Mouse (Mus musculus): ENCODE measurements at regions not wholly inside any gene's neighbourhood (a gene's known extent, or its start where the extent isn't known, plus 50 kb on each side); places are given as distances from the start of the nearest gene placed in this dataset.

GRCm38 (mm10) chr16:52742166-52742565 is 288.3 kb upstream of the Alcam start:
- H3K9me3 ChIP-seq (replicated peaks; ENCODE audit: low read length) = no peaks in the 10 kb centered on the region
- H3K79me2 ChIP-seq (replicated peaks; ENCODE audit: control insufficient read depth, extremely low read depth, insufficient read depth, poor library complexity, severe bottlenecking) = no peaks in the 10 kb centered on the region
- H3K9ac ChIP-seq (ENCODE audit: insufficient read depth, low read depth) = no peak overlapping the region
- H3K27ac ChIP-seq (ENCODE audit: insufficient read depth, low read depth) = no peak overlapping the region
- H3K27me3 ChIP-seq (replicated peaks) = no peaks in the 10 kb centered on the region
- H3K36me3 ChIP-seq (replicated peaks in 1 of 2; ENCODE audit: control insufficient read depth in 1 of 2, insufficient read depth in 1 of 2, low read length in 1 of 2) = no peaks in the 10 kb centered on the region
- no peak overlapping the region for H3K4me3 ChIP-seq (replicated peaks in 1 of 3; ENCODE audit: low read depth in 2 of 3, low read length in 2 of 3, poor library complexity in 1 of 3)
- TF ChIP-seq MEF2A (IDR thresholded peaks at IDR 0.05; ENCODE audit: borderline replicate concordance, low read depth, low read length) (no peak), MAZ (IDR thresholded peaks at IDR 0.05; ENCODE audit: low read depth, low read length) (no peak), NRF1 (IDR thresholded peaks at IDR 0.05; ENCODE audit: low read depth, low read length) (no peak)
- H3K4me1 ChIP-seq (ENCODE audit: control insufficient read depth in 1 of 2, insufficient read depth in 2 of 2) = no peaks in the 10 kb centered on the region
- no peak overlapping the region for H3K4me2 ChIP-seq (ENCODE audit: insufficient read depth, low read depth, poor library complexity, severe bottlenecking)
- DNase-seq (ENCODE audit: extremely low read depth) = no peak
- in situ Hi-C loops (cut with MboI; ENCODE audit: low pct_ligation_motif_present, low pct_unique_long_range_greater_than_20kb, low sequenced_read_pairs) = no loop called here
- dilution Hi-C loops (cut with MboI; ENCODE audit: extremely low pct_ligation_motif_present, extremely low pct_unique_long_range_greater_than_20kb, low sequenced_read_pairs) = no loop called here

GRCm38 (mm10) chr16:52726120-52726844 is 272.4 kb upstream of the Alcam start:
- dilution Hi-C loops (cut with MboI; ENCODE audit: extremely low pct_ligation_motif_present, extremely low pct_unique_long_range_greater_than_20kb, low sequenced_read_pairs) (no loop called here), in situ Hi-C loops (cut with MboI; ENCODE audit: low pct_ligation_motif_present, low pct_unique_long_range_greater_than_20kb, low sequenced_read_pairs) (no loop called here)

GRCm38 (mm10) chr16:52718231-52718932 is 264.5 kb upstream of the Alcam start:
- in situ Hi-C loops (cut with MboI; ENCODE audit: low pct_ligation_motif_present, low pct_unique_long_range_greater_than_20kb, low sequenced_read_pairs) = no loop called here

More at GRCm38 (mm10) chr16:52726120-52726844, 272.4 kb upstream of the Alcam start:
- Histone ChIP-seq H3K4me3 (replicated peaks in 1 of 3; ENCODE audit: low read depth in 2 of 3, low read length in 2 of 3, poor library complexity in 1 of 3) (no peak overlapping the region), H3K9ac (ENCODE audit: insufficient read depth, low read depth) (no peak overlapping the region), H3K36me3 (replicated peaks in 1 of 2; ENCODE audit: control insufficient read depth in 1 of 2, insufficient read depth in 1 of 2, low read length in 1 of 2) (no peaks in the 10 kb centered on the region), H3K79me2 (replicated peaks; ENCODE audit: control insufficient read depth, extremely low read depth, insufficient read depth, poor library complexity, severe bottlenecking) (no peaks in the 10 kb centered on the region), H3K4me1 (ENCODE audit: control insufficient read depth in 1 of 2, insufficient read depth in 2 of 2) (no peaks in the 10 kb centered on the region), H3K27ac (ENCODE audit: insufficient read depth, low read depth) (no peak overlapping the region), H3K27me3 (replicated peaks) (no peaks in the 10 kb centered on the region), H3K9me3 (replicated peaks; ENCODE audit: low read length) (no peaks in the 10 kb centered on the region), H3K4me2 (ENCODE audit: insufficient read depth, low read depth, poor library complexity, severe bottlenecking) (no peak overlapping the region)
- TF ChIP-seq CHD1 (IDR thresholded peaks at IDR 0.05; ENCODE audit: low read depth, low read length) (no peak), ZNF384 (IDR thresholded peaks at IDR 0.05; ENCODE audit: low read depth, low read length) (no peak), POLR2AphosphoS2 (IDR thresholded peaks at IDR 0.05; ENCODE audit: low read depth, low read length) (no peak), MAX (IDR thresholded peaks at IDR 0.05; ENCODE audit: low read length) (no peak), SIN3A (IDR thresholded peaks at IDR 0.05; ENCODE audit: low read length) (no peak), MAZ (IDR thresholded peaks at IDR 0.05; ENCODE audit: low read depth, low read length) (no peak), ETS1 (conservative IDR thresholded peaks at IDR 0.05; ENCODE audit: low read depth, low read length) (no peak), USF2 (conservative IDR thresholded peaks at IDR 0.05; ENCODE audit: low read depth, low read length) (no peak)
- DNase-seq (ENCODE audit: extremely low read depth) = no peak

More at GRCm38 (mm10) chr16:52718231-52718932, 264.5 kb upstream of the Alcam start:
- no peaks in the 10 kb centered on the region for H3K79me2 ChIP-seq (replicated peaks; ENCODE audit: control insufficient read depth, extremely low read depth, insufficient read depth, poor library complexity, severe bottlenecking)
- no peak overlapping the region for H3K4me3 ChIP-seq (replicated peaks in 1 of 3; ENCODE audit: low read depth in 2 of 3, low read length in 2 of 3, poor library complexity in 1 of 3)
- dilution Hi-C loops (cut with MboI; ENCODE audit: extremely low pct_ligation_motif_present, extremely low pct_unique_long_range_greater_than_20kb, low sequenced_read_pairs) = no loop called here
- DNase-seq (ENCODE audit: extremely low read depth) = no peak
- H3K36me3 ChIP-seq (replicated peaks in 1 of 2; ENCODE audit: control insufficient read depth in 1 of 2, insufficient read depth in 1 of 2, low read length in 1 of 2) = no peaks in the 10 kb centered on the region
- H3K27me3 ChIP-seq (replicated peaks) = no peaks in the 10 kb centered on the region
- no peak overlapping the region for H3K27ac ChIP-seq (ENCODE audit: insufficient read depth, low read depth)
- no peaks in the 10 kb centered on the region for H3K4me1 ChIP-seq (ENCODE audit: control insufficient read depth in 1 of 2, insufficient read depth in 2 of 2)
- H3K9ac ChIP-seq (ENCODE audit: insufficient read depth, low read depth) = no peak overlapping the region
- peaks cover 2% of the 10 kb centered on the region for H3K9me3 ChIP-seq (replicated peaks; ENCODE audit: low read length)
- no peak for TF ChIP-seq JUND (conservative IDR thresholded peaks at IDR 0.05; ENCODE audit: low read depth, low read length)
- TF ChIP-seq ETS1 (conservative IDR thresholded peaks at IDR 0.05; ENCODE audit: low read depth, low read length) = no peak
- TF ChIP-seq POLR2AphosphoS2 (IDR thresholded peaks at IDR 0.05; ENCODE audit: low read depth, low read length) = no peak
- TF ChIP-seq MYC (IDR thresholded peaks at IDR 0.05; ENCODE audit: low read depth, low read length) = no peak
- no peak for TF ChIP-seq CTCF (conservative IDR thresholded peaks at IDR 0.05 in 1 of 2, IDR thresholded peaks at IDR 0.05 in 1 of 2; ENCODE audit: low read depth in 2 of 2, low read length in 2 of 2)
- no peak for TF ChIP-seq USF2 (conservative IDR thresholded peaks at IDR 0.05; ENCODE audit: low read depth, low read length)
- TF ChIP-seq ZMIZ1 (IDR thresholded peaks at IDR 0.05; ENCODE audit: low read depth, low read length) = no peak
- H3K4me2 ChIP-seq (ENCODE audit: insufficient read depth, low read depth, poor library complexity, severe bottlenecking) = no peak overlapping the region
